Mouse (Mus musculus) heart, adult 2 months (tissue): Measurements from ENCODE around the gene Ano8. TPM values are rescaled to one million over a fixed set of nuclear protein-coding genes. Genes with fewer than 3 reads are reported as not detected.
"Not testable (repeated sequence)": the region's sequence is repeated elsewhere in the genome, so short reads cannot be mapped to it uniquely, and the experiment has no call there.

Source experiments
- DNase-seq, 2 experiments: peaks; one replicate each; pipeline ENCODE4 v3.0.0; 2021
- H3K27ac ChIP-seq: fragments of 200-600 bp; 2 replicates; pipeline ENCODE4 v1.8.1; 2022
- H3K27me3 ChIP-seq: fragments of 200-500 bp; 2 replicates; pipeline ENCODE4 v1.6.1; 2012; ENCODE audit warnings: mild to moderate bottlenecking, low read length, inconsistent platforms, mixed read lengths; ENCODE audit not compliant: control insufficient read depth, insufficient read depth
- H3K36me3 ChIP-seq: fragments of 200-500 bp; 2 replicates; pipeline ENCODE4 v1.6.1; 2012; ENCODE audit warnings: low read length, inconsistent platforms; ENCODE audit not compliant: control insufficient read depth, insufficient read depth
- H3K4me1 ChIP-seq: fragments of 200-500 bp; 2 replicates; pipeline ENCODE4 v1.6.1; 2011; ENCODE audit warnings: low read length; ENCODE audit not compliant: control insufficient read depth, insufficient read depth
- H3K4me3 ChIP-seq: fragments of 200-600 bp; 2 replicates; pipeline ENCODE4 v1.8.1; 2022
- H3K79me2 ChIP-seq: fragments of 200-500 bp; replicated peaks from 2 replicates; pipeline ENCODE4 v1.6.1; 2012; ENCODE audit warnings: mild to moderate bottlenecking, inconsistent platforms, low read length, moderate library complexity, mixed read lengths; ENCODE audit not compliant: control insufficient read depth, insufficient read depth
- H3K9ac ChIP-seq: fragments of 200-500 bp; 2 replicates; pipeline ENCODE4 v1.6.1; 2012; ENCODE audit warnings: low read depth, mild to moderate bottlenecking, control low read depth, inconsistent platforms, low read length, mixed read lengths
- CTCF ChIP-seq: fragments of 200-600 bp; IDR thresholded peaks from 2 replicates; pipeline ENCODE4 v1.8.1; 2022; ENCODE audit warnings: antibody characterized with exemption, mild to moderate bottlenecking, moderate library complexity
- EP300 ChIP-seq: fragments of 200-500 bp; IDR thresholded peaks from 2 replicates; pipeline ENCODE4 v1.6.1; 2011; ENCODE audit warnings: low read depth, low read length, control low read depth; ENCODE audit not compliant: insufficient read depth
- POLR2A ChIP-seq: fragments of 200-500 bp; IDR thresholded peaks from 2 replicates; pipeline ENCODE4 v1.6.1; 2011; ENCODE audit warnings: mild to moderate bottlenecking, low read depth, low read length, control low read depth; ENCODE audit not compliant: insufficient read depth
- WGBS: fragments of 180-500 bp; shearing (Covaris S2); methylation state at CpG from one replicate; pipeline ENCODE4 v1.1.7; 2018; 5-methylcytosine and 5-hydroxymethylcytosine counted together
- intact Hi-C: fragments of 180-260 bp; cut with DNase I; formaldehyde crosslinking; loops from one replicate; pipeline ENCODE4 v1.15.1; 2025
- polyA plus RNA-seq: library from polyadenylated mRNA; depleted of rRNA; stranded (reverse); fragments of >200 nt; gene quantifications from 2 replicates; pipeline ENCODE4 v1.2.3, GENCODE M21; 2012
- total RNA-seq, 2 experiments: library from RNA; stranded (reverse); gene quantifications; 2 replicates each; pipeline ENCODE4 v1.2.3; 2021

Gene Ano8
- total and polyA plus RNA-seq, 3 experiments, result 15.3 to 16.3 (median 15.6) TPM

DNA sequence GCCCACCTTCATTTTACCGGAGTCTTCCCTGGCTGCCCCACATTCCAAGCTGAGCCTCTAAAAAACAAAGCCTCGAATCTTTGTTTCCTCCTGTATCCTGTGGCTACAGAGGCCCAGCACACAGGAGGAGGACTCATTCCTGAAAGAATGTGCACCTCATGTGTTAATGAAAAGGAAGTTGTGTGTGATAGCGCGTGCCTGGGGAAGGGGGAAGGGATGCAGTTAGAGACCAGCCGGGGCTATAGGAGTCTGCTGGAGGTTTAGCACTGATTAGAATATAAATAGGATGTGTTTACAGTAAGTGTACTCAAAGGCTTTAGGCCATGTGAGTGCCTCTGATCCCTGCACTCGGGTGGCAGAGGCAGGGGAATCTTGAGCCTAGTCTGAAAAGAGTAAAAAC, 40.5 kb upstream of the Ano8 start:
- no peak overlapping the region for H3K9ac ChIP-seq
- WGBS, result 39% methylated on average over 6 of the region's 6 CpGs
- intact Hi-C loops, result no loop called here
- no peak overlapping the region for H3K4me3 ChIP-seq
- H3K36me3 ChIP-seq, result no peaks in the 10 kb centered on the region
- peak overlapping the region; percentile 59 for H3K27ac ChIP-seq
- no peaks in the 10 kb centered on the region for H3K27me3 ChIP-seq
- TF ChIP-seq EP300 (no peak), CTCF (no peak), POLR2A (no peak)
- peaks cover 20% of the 10 kb centered on the region for H3K4me1 ChIP-seq
- no peak for DNase-seq
- no peaks in the 10 kb centered on the region for H3K79me2 ChIP-seq

DNA sequence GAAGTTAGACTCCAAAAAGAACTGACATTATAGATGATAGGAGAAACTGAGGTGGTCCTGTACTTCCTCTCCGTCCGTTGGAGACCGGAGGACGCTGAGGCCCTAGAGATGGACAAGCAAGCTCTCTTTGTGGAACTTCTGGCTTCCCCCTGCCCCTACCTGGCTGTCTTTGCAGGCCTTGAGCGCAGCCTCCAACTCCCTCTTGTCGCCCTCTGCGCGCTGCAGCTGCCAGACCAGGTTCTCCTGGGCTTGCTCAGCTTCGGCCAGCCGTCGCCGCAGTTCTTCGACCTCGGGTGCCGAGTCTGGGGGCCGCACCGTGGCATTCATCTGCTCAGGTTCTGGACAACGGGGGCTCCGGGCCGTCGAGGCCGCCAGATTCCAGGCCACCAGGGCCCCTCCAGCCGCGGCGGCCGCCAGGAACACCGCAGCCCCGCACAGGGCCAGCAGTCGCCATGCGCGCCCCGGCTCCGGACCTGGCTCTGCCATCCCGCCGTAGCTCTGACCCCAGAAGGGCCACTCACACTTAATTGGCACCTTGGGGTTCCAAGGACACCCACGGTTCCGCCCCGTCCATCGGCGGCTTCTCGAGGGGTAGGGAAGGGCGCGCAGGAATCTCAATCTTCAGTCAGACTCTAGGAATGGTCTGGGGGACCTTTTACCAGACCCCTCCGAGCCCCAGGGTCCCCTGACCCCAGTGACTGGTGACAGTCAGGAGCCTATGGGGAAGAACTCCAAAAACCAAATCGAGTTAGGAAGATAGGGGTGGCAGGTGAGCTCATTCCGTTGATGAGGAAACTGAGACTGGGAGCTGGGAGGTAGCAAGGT, 39.7 kb upstream of the Ano8 start, which contains the start of gene Ccdc194:
Gene Ccdc194 (minus strand): TSS at position 486 of the 825 bp plus-strand sequence.
- no peaks in the 10 kb centered on the region for H3K27me3 ChIP-seq
- no peak within 1 kb of the TSS for H3K9ac ChIP-seq
- no peak within 1 kb of the TSS for H3K4me3 ChIP-seq
- no peaks in the 10 kb centered on the region for H3K36me3 ChIP-seq
- WGBS, result 54% methylated on average over 46 of the region's 46 CpGs
- no peaks in the 10 kb centered on the region for H3K79me2 ChIP-seq
- peak within 1 kb of the TSS; percentile 59 for H3K27ac ChIP-seq
- TF ChIP-seq POLR2A, result no peak
- TF ChIP-seq EP300, result no peak
- no peak for TF ChIP-seq CTCF
- DNase-seq, result no peak
- H3K4me1 ChIP-seq, result peaks cover 20% of the 10 kb centered on the region
- intact Hi-C loops, result no loop called here

DNA sequence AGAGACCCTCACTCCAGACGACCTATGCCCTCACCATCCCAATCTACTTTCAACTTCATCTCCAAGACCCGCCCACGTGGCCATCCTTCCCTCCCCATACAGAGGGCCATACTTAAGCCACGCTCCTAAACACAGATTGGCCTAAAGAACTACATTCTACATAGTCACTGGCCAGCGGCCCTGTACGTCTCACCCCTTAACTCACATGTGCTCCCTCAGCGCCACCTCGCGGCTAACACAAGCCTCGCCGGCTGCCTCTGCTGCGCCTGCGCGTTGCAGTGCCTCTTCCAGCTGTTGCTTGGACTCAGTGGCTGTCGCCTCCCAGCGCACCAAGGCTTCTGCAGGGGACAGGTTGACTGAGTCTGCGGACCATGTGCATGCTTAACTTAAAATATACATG, 35.9 kb upstream of the Ano8 start:
- DNase-seq, result peak; percentile 93 to 98
- Histone ChIP-seq H3K27me3 (no peaks in the 10 kb centered on the region), H3K4me1 (peaks cover 4% of the 10 kb centered on the region), H3K27ac (no peak overlapping the region), H3K9ac (no peak overlapping the region), H3K79me2 (no peaks in the 10 kb centered on the region), H3K36me3 (no peaks in the 10 kb centered on the region), H3K4me3 (no peak overlapping the region)
- no peak; the same call in 1 of the 2 replicates for TF ChIP-seq CTCF
- TF ChIP-seq EP300, result peak; percentile 87; the same call in 1 of the 2 replicates
- TF ChIP-seq POLR2A, result no peak
- 1% methylated on average over 17 of the region's 17 CpGs for WGBS
- intact Hi-C loops, result loop anchor here (1.0 kb wide), 2 partner anchors 26 to 80 kb away; no protein-coding TSS in a partner anchor

DNA sequence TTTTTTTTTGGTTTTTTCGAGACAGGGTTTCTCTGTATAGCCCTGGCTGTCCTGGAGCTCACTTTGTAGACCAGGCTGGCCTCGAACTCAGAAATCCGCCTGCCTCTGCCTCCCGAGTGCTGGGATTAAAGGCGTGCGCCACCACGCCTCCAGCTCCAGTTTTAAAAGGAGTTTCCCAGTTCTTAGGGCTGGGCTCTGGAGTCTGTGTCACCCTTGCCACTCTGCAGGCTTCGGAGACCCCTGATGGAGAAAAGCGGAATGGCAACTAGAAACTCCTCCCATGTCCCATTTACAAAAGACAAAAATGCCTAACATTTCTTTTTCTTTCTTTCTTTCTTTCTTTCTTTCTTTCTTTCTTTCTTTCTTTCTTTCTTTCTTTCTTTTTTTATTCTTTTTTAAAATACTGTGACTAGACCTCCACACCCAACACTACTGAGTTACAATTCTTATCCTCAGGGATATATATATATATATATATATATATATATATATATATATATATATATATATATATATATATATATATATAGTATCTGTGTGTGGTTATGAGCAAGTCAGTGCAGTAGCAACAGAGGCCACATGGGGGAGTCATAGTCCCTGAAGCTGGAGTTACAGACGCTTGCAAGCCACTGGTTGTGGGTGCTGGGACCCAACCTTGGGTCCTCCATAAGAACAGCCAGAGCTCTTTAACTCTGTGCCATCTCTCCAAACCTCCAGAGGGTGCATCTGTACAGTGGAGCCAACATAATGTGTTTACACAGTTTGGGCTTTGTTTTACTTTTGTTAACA, 33.5 kb upstream of the Ano8 start:
- H3K36me3 ChIP-seq, H3K4me3 ChIP-seq, H3K27ac ChIP-seq, intact Hi-C loops, H3K4me1 ChIP-seq, H3K79me2 ChIP-seq, H3K9ac ChIP-seq, H3K27me3 ChIP-seq: not testable (repeated sequence)
- peak; percentile 59 to 67 for DNase-seq
- 22% methylated on average over 10 of the region's 10 CpGs for WGBS
- TF ChIP-seq CTCF (peak; percentile 76), EP300 (peak; percentile 65; the same call in 1 of the 2 replicates)

DNA sequence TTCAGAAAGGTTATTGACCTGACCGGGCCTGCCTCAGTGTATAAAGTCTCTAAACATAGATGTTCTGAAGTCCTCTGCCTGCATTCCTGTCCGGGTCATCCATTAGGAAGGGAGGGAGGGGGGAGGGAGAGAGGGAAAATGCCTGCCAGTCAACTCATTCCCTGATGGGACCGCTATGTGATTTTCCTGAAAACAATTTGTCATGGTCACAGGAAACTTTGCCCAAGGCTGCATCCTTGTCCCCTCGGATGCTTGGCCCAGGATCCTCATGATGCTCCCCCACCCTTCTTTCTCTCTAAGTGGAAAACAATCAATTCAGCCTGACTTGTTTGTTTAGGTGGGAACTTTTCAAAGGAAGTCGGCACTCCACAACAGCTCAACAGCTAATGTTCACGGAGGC, 31.0 kb upstream of the Ano8 start:
- no peaks in the 10 kb centered on the region; the same call in 1 of the 2 replicates for H3K27me3 ChIP-seq
- no peaks in the 10 kb centered on the region for H3K79me2 ChIP-seq
- WGBS, result 31% methylated on average over 6 of the region's 6 CpGs
- no peak overlapping the region for H3K4me3 ChIP-seq
- H3K36me3 ChIP-seq, result no peaks in the 10 kb centered on the region
- TF ChIP-seq POLR2A (no peak), EP300 (no peak), CTCF (no peak)
- H3K27ac ChIP-seq, result no peak overlapping the region
- DNase-seq, result no peak
- peaks cover 1% of the 10 kb centered on the region; the same call in 1 of the 2 replicates for H3K4me1 ChIP-seq
- no peak overlapping the region for H3K9ac ChIP-seq
- intact Hi-C loops, result no loop called here

DNA sequence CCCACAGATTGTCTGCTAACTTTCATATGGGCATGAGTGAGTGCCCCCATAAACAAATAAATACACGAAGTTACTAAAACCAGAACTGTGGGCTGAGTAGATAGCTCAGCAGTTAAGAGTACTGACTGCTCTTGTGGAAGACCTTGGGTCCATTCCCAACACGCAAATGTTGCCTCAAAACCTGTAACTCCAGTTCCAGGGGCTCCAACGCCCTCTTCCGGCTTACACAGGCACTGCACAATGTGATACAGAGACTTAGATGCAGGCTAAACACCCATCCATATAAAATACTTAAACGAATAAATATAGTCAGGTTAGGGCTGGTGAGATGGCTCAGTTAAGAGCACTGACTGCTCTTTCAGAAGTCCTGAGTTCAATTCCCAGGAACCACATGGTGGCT, 29.3 kb upstream of the Ano8 start:
- no peaks in the 10 kb centered on the region for H3K36me3 ChIP-seq
- no peak overlapping the region for H3K27ac ChIP-seq
- no peaks in the 10 kb centered on the region for H3K4me1 ChIP-seq
- no peak overlapping the region for H3K9ac ChIP-seq
- no peaks in the 10 kb centered on the region for H3K79me2 ChIP-seq
- intact Hi-C loops, result no loop called here
- no peaks in the 10 kb centered on the region; the same call in 1 of the 2 replicates for H3K27me3 ChIP-seq
- WGBS, result 83% methylated on average over 5 of the region's 5 CpGs
- no peak overlapping the region for H3K4me3 ChIP-seq
- TF ChIP-seq EP300, result no peak
- peak; percentile 21 for TF ChIP-seq CTCF
- TF ChIP-seq POLR2A, result no peak
- no peak for DNase-seq
